ENCODE assay signal across 9 mouse cellular contexts in genomic region chr5:116023821-116024284, GRCm38 (mm10). TPM values are rescaled to one million over a fixed set of nuclear protein-coding genes. Genes with fewer than 3 reads are reported as not detected.
DNase-seq lines count a peak whose midpoint lies in the region; ATAC-seq lines count a peak whose summit lies in the region.
"Had no signal": no experiment of that assay in that cellular context is flagged by ENCODE, and none has a peak within 500 bp of the region (broad histone marks: within the 10 kb centered on the region; RNA-seq: fewer than 3 reads in every experiment).

No protein-coding gene starts in this region.

- H3K4me1 ChIP-seq in heart, embryonic 14.5 days (ENCODE audit: control insufficient read depth in 2 of 2, insufficient read depth in 2 of 2, low read length in 2 of 2): peaks cover 23 to 40% of the 10 kb centered on the region in 2 experiments
- peaks cover 26% of the 10 kb centered on the region for H3K4me1 ChIP-seq in hindbrain, embryonic 13.5 days (replicated peaks)

- no peak for DNase-seq in heart, postnatal 25 days (ENCODE audit: low spot score)
- DNase-seq in Muller cell, postnatal 12 days (ENCODE audit: inconsistent ontology term): peak; percentile 75
- no peak for DNase-seq in thymus, adult 18-20 months
- DNase-seq in B cell, adult 2 months: no peak

- no peaks in the 10 kb centered on the region for H3K9me3 ChIP-seq in heart, embryonic 14.5 days (ENCODE audit: control insufficient read depth, low read length)
- H3K9me3 ChIP-seq in hindbrain, embryonic 13.5 days: no peaks in the 10 kb centered on the region

- peak overlapping the region; percentile 65 to 81 for H3K4me3 ChIP-seq in heart, embryonic 14.5 days (ENCODE audit: control insufficient read depth in 1 of 2, insufficient read depth in 1 of 2, low read depth in 1 of 2, low read length in 2 of 2)
- H3K4me3 ChIP-seq in hindbrain, embryonic 13.5 days: peak overlapping the region; percentile 87
- H3K4me3 ChIP-seq in macrophage (ENCODE audit: inconsistent target): peak overlapping the region; percentile 85

- peaks cover 37% of the 10 kb centered on the region for H3K36me3 ChIP-seq in heart, embryonic 14.5 days (ENCODE audit: control insufficient read depth, insufficient read depth, low read length)
- H3K36me3 ChIP-seq in hindbrain, embryonic 13.5 days: peaks cover 30% of the 10 kb centered on the region
- H3K36me3 ChIP-seq in macrophage (ENCODE audit: inconsistent target): peaks cover 29% of the 10 kb centered on the region

- peak; percentile 27; the same call in 1 of the 2 replicates for ATAC-seq in heart, embryonic 14.5 days (ENCODE audit: insufficient number of reproducible peaks, insufficient read depth, low FRiP score, low read depth)
- peak; percentile 75; the same call in 1 of the 2 replicates for ATAC-seq in hindbrain, embryonic 13.5 days (ENCODE audit: low FRiP score)
- ATAC-seq in granulocyte monocyte progenitor cell, adult 5-6 weeks (replicated peaks; ENCODE audit: poor library complexity, severe bottlenecking): no peak

- 1% methylated on average over 28 of the region's 28 CpGs for WGBS in heart, embryonic 14.5 days
- WGBS in hindbrain, embryonic 13.5 days: 2% methylated on average over 23 of the region's 28 CpGs
- WGBS in macrophage (ENCODE audit: missing documents): under 1% methylated on average over 27 of the region's 28 CpGs

- H3K27me3 ChIP-seq in heart, embryonic 14.5 days (ENCODE audit: control insufficient read depth, insufficient read depth, low read length): no peaks in the 10 kb centered on the region
- H3K27me3 ChIP-seq in hindbrain, embryonic 13.5 days: no peaks in the 10 kb centered on the region

- peaks cover 29% of the 10 kb centered on the region for H3K79me2 ChIP-seq in macrophage (ENCODE audit: inconsistent target)

- intact Hi-C loops in heart, postnatal 25 days (cut with DNase I): loop anchor here (2.0 to 10.0 kb wide), 2 partner anchors 43 to 369 kb away; no protein-coding TSS in a partner anchor

- H3K4me2 ChIP-seq in heart, embryonic 14.5 days (ENCODE audit: low read length): peak overlapping the region; percentile 94
- H3K4me2 ChIP-seq in hindbrain, embryonic 13.5 days: peak overlapping the region; percentile 92

- peak overlapping the region; percentile 28 to 77; a peak in 3 of 4 replicates for H3K27ac ChIP-seq in heart, embryonic 14.5 days (replicated peaks in 1 of 2; ENCODE audit: control insufficient read depth in 1 of 2, insufficient read depth in 1 of 2, low read depth in 2 of 2, low read length in 2 of 2)
- peak overlapping the region; percentile 83 for H3K27ac ChIP-seq in hindbrain, embryonic 13.5 days
- peak overlapping the region; percentile 76 for H3K27ac ChIP-seq in macrophage

- H3K9ac ChIP-seq in heart, embryonic 14.5 days (ENCODE audit: low read length): peak overlapping the region; percentile 86
- H3K9ac ChIP-seq in hindbrain, embryonic 13.5 days: peak overlapping the region; percentile 87

RNA-seq across cellular contexts. Expression of gene Prkab1, which starts 0.5 kb away (rescaled TPM):
- polyA plus RNA-seq in heart, embryonic 14.5 days (2014; fragmentation: Nextera tagmentation; extraction: Ambion mirVana): 38.0 and 40.5 TPM in 2 replicates
- 10 to 100 TPM; 47.0 to 49.6 TPM for total RNA-seq in heart, postnatal 25 days (2021)
- polyA plus RNA-seq in hindbrain, embryonic 13.5 days (2015; fragmentation: Nextera tagmentation; extraction: Ambion mirVana): 54.8 and 55.0 TPM in 2 replicates
- total RNA-seq in macrophage (2018; cell fraction: chromatin; rRNA removed): 10 to 100 TPM; 26.5 to 87.4 (median 55.9) TPM
- 10 to 100 TPM; 22.5 to 38.7 (median 30.9) TPM for total RNA-seq in macrophage (2018; cell fraction: cytosol; rRNA removed)
- total RNA-seq in macrophage (2018; cell fraction: nucleus; rRNA removed): 10 to 100 TPM; 31.8 to 67.9 (median 41.8) TPM
- polyA plus RNA-seq in macrophage (2018): 28.3 to 36.5 TPM (median 36.2 TPM) in 3 replicates
- 47.5 and 48.3 TPM in 2 replicates for total RNA-seq in granulocyte monocyte progenitor cell, adult 5-6 weeks (2014; fragmentation: Nextera tagmentation)
- 17.2 and 20.8 TPM in 2 replicates for total RNA-seq in granulocyte monocyte progenitor cell, adult 5-6 weeks (2017)

RNA-seq across cellular contexts. Expression of gene Tmem233, which starts 59.2 kb away (rescaled TPM):
- polyA plus RNA-seq in heart, embryonic 14.5 days (2014; fragmentation: Nextera tagmentation; extraction: Ambion mirVana): not detected in 2 replicates
- total RNA-seq in heart, postnatal 25 days (2021): not detected
- not detected in 2 replicates for polyA plus RNA-seq in hindbrain, embryonic 13.5 days (2015; fragmentation: Nextera tagmentation; extraction: Ambion mirVana)
- not detected for total RNA-seq in macrophage (2018; cell fraction: chromatin; rRNA removed)
- total RNA-seq in macrophage (2018; cell fraction: cytosol; rRNA removed): not detected
- not detected for total RNA-seq in macrophage (2018; cell fraction: nucleus; rRNA removed)
- not detected in 3 replicates for polyA plus RNA-seq in macrophage (2018)
- total RNA-seq in granulocyte monocyte progenitor cell, adult 5-6 weeks (2014; fragmentation: Nextera tagmentation): not detected in 2 replicates
- not detected in 2 replicates for total RNA-seq in granulocyte monocyte progenitor cell, adult 5-6 weeks (2017)
- total RNA-seq: layer of hippocampus, adult 18-20 months had no signal
